Mouse (Mus musculus) megakaryocyte, embryonic 14.5 days (primary cell): Measurements from ENCODE around the gene Phospho1. TPM values are rescaled to one million over a fixed set of nuclear protein-coding genes. Genes with fewer than 3 reads are reported as not detected.

ENCODE experiments used
- H3K27me3 ChIP-seq: replicated peaks from 2 replicates; pipeline ENCODE3; 2012; ENCODE audit warnings: inconsistent platforms
- H3K36me3 ChIP-seq: replicated peaks from 2 replicates; pipeline ENCODE3; 2012; ENCODE audit warnings: low read length, inconsistent platforms, mixed read lengths
- H3K4me1 ChIP-seq: 2 replicates; pipeline ENCODE4 v1.6.1; 2012; ENCODE audit warnings: inconsistent platforms
- H3K4me3 ChIP-seq: replicated peaks from 2 replicates; pipeline ENCODE3; 2012; ENCODE audit warnings: moderate library complexity, mild to moderate bottlenecking, inconsistent platforms
- H3K9me3 ChIP-seq: 2 replicates; pipeline ENCODE4 v1.6.1; 2012; ENCODE audit warnings: inconsistent platforms
- FLI1 ChIP-seq: IDR thresholded peaks from 2 replicates; pipeline ENCODE4 v1.6.1; 2012; ENCODE audit warnings: low read length, inconsistent platforms, mixed read lengths
- GATA1 ChIP-seq: IDR thresholded peaks from 3 replicates; pipeline ENCODE4 v1.6.1; 2012; ENCODE audit warnings: mixed read lengths, low read length, inconsistent platforms, borderline replicate concordance
- polyA plus RNA-seq: library from polyadenylated mRNA; stranded (reverse); fragments of >175 nt; gene quantifications from 2 replicates; pipeline ENCODE4 v1.2.3, GENCODE M21; 2012; ENCODE audit warnings: low replicate concordance; ENCODE audit not compliant: insufficient read depth

Gene Phospho1
- polyA plus RNA-seq, 1 experiment = 11.0 TPM

DNA sequence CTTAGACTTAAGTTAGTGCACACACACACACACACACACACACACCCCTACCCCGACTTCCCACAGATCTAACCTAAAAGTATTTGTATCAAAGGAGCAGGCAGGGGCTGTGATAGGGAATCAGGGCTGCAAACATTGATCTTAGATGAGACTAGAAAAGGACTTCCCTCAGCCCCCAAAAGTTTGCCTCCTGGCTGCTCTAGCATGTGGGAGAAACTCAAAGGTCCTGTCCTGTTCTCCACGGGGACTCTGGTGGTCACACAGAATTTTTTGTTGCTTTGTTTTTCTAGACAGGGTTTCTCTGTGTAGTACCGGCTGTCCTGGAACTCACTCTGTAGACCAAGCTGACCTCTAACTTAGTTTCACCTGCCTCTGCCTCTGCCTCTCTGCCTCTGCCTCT, 1.3 kb downstream of the Phospho1 start:
- Histone ChIP-seq H3K4me1 (peaks cover 68% of the 10 kb centered on the region), H3K4me3 (peak overlapping the region; percentile 95), H3K9me3 (peaks cover 6% of the 10 kb centered on the region), H3K36me3 (peaks cover 15% of the 10 kb centered on the region), H3K27me3 (peaks cover 88% of the 10 kb centered on the region)
- no peak for TF ChIP-seq FLI1
- no peak for TF ChIP-seq GATA1

- Histone ChIP-seq H3K36me3 (peaks cover 24% of the 10 kb centered on the region), H3K4me3 (peak overlapping the region; percentile 83)
These were observed 2.2 kb downstream of the Phospho1 start for GRCm38 (mm10) chr11:95826317-95827167.

DNA sequence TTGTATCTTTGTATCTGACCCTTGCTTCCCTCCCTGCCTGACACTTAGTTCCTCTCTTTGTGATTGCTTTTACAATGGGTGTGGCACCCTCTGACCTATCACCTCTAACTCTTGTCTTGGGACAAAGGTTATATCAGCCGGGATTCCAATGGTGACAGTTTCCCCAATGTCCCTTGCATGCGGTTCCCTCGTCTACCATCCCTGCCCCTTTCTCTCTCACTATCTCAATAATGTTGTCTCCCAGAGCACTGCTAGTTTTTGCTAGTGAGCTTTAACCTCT, 2.8 kb downstream of the Phospho1 start:
- H3K27me3 ChIP-seq = peaks cover 86% of the 10 kb centered on the region

More at GRCm38 (mm10) chr11:95826317-95827167, 2.2 kb downstream of the Phospho1 start:
- Histone ChIP-seq H3K27me3 (peaks cover 88% of the 10 kb centered on the region), H3K4me1 (peaks cover 66% of the 10 kb centered on the region), H3K9me3 (peaks cover 14% of the 10 kb centered on the region)
- no peak for TF ChIP-seq GATA1
- TF ChIP-seq FLI1 = no peak

GRCm38 (mm10) chr11:95827464-95828085, 3.3 kb downstream of the Phospho1 start:
- Histone ChIP-seq H3K9me3 (peaks cover 14% of the 10 kb centered on the region), H3K27me3 (peaks cover 86% of the 10 kb centered on the region), H3K4me3 (peak overlapping the region; percentile 83), H3K4me1 (peaks cover 65% of the 10 kb centered on the region), H3K36me3 (peaks cover 31% of the 10 kb centered on the region)
- TF ChIP-seq FLI1 (no peak), GATA1 (no peak)

More for the DNA sequence above, 2.8 kb downstream of the Phospho1 start:
- Histone ChIP-seq H3K4me3 (peak overlapping the region; percentile 83), H3K9me3 (peaks cover 14% of the 10 kb centered on the region), H3K4me1 (peaks cover 65% of the 10 kb centered on the region), H3K36me3 (peaks cover 26% of the 10 kb centered on the region)
- TF ChIP-seq FLI1 (no peak), GATA1 (no peak)

DNA sequence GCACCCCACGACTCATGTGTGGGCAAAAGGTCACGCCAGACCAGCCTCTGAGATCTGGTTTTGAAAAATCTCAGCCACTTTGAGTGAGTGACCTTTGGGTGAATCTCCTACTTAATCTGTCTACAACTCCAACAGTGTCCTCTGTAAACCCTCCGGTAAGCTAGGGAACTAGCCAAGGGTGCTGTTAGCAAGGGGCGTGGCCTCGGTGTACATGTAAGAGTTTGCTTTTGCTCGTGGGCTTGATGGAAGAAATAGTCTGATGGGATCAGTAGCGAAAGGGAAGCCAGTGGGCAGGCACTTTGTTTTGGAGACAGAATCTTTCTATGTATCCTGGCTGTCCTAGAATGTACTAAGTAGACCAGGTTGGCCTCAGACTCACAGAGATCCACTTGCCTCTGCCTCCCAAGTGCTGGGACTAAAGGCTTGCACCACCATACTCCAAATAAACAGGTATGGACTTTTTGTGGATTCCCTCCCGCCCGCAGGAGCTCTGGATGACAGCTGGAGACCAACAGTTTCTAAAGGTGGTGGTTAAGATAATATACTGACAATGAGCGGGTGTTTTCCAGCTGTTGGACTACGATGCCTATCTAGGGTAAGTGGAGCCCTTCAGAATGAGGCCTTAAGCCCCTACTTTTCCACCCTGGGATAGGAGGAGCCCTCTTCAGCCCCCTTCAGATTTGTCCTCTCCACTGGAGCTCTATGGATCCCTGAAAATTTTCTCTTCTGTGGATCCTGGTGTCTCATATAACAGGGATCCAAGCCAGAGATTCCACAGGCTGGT, 4.1 kb downstream of the Phospho1 start:
- H3K27me3 ChIP-seq = peaks cover 87% of the 10 kb centered on the region
- H3K9me3 ChIP-seq = peaks cover 14% of the 10 kb centered on the region
- no peak for TF ChIP-seq GATA1
- no peak for TF ChIP-seq FLI1
- H3K36me3 ChIP-seq = peaks cover 39% of the 10 kb centered on the region
- no peak overlapping the region for H3K4me3 ChIP-seq
- peaks cover 69% of the 10 kb centered on the region for H3K4me1 ChIP-seq

DNA sequence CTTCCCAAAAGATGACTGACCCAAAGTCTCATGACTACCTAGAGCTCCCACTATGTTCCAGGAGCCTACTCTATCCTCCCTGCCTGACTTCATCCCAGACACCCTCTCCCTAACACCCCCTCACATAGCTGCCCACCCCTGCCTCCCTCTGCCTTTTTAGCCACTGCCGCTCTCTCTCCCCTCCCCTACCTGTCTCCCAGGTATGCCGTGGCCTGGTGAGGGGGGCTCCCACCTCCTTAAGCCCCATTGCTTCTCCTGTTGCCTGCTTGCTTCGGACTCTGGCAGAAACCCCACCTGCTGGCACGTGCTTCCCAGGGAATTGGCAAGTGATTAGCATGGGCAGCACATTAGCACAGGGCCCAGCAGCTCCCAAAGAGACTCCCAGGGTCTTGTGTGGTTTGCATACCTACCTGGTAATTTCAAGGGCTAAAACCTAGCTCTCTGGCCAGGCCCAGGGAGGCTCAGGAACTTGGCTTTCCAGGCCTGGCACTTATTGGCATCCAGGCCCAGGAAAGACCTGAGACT, 5.3 kb downstream of the Phospho1 start:
- peaks cover 69% of the 10 kb centered on the region for H3K4me1 ChIP-seq
- TF ChIP-seq FLI1 (no peak), GATA1 (no peak)
- no peak overlapping the region for H3K4me3 ChIP-seq
- peaks cover 42% of the 10 kb centered on the region for H3K36me3 ChIP-seq
- H3K9me3 ChIP-seq = peaks cover 14% of the 10 kb centered on the region
- H3K27me3 ChIP-seq = peaks cover 87% of the 10 kb centered on the region

DNA sequence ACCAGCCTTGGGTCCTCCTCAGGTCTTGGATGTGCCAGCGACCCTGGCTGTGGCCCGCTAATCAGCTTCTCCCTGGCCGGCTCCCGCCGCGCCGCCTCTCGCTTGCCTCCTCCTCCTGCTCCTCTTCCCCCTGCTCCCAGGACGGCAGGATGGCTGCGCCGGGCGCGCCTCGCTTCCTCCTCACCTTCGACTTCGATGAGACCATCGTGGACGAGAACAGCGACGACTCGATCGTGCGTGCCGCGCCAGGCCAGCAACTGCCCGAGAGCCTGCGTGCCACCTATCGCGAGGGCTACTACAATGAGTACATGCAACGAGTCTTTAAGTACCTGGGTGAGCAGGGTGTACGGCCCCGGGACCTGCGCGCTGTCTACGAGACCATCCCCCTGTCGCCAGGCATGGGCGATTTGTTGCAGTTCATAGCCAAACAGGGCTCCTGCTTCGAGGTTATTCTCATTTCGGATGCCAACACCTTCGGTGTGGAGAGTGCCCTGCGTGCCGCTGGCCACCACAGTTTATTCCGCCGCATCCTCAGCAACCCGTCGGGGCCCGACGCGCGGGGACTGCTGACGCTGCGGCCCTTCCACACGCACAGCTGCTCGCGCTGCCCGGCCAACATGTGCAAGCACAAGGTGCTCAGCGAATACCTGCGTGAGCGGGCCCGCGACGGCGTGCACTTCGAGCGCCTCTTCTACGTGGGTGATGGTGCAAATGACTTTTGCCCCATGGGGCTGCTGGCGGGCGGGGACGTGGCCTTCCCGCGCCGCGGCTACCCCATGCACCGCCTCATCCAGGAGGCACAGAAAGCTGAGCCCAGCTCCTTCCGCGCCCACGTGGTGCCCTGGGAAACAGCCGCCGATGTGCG, 6.3 kb downstream of the Phospho1 start:
- Histone ChIP-seq H3K4me1 (peaks cover 72% of the 10 kb centered on the region), H3K36me3 (peaks cover 42% of the 10 kb centered on the region), H3K27me3 (peaks cover 78% of the 10 kb centered on the region)

DNA sequence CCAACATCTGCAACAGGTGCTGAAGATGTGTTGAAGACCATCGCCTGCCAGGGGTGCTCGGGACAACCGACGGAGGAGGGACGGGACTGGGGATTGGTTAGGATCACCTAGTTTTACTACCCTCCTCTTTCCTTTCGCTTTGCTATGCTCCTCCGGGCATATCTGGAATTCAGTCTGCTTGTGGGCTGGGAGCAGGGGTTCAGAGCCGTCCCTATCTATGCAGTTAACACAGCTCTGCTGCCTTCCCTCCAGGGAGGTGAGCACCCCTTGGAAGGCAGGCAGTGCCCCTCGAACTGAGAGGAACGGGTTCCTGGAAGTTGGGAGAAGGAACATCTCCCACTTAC, 6.9 kb downstream of the Phospho1 start:
- Histone ChIP-seq H3K9me3 (peaks cover 14% of the 10 kb centered on the region), H3K4me1 (peaks cover 78% of the 10 kb centered on the region), H3K36me3 (peaks cover 42% of the 10 kb centered on the region), H3K27me3 (peaks cover 84% of the 10 kb centered on the region), H3K4me3 (peak overlapping the region; percentile 53)
- TF ChIP-seq FLI1 = no peak
- no peak for TF ChIP-seq GATA1

More for the DNA sequence above, 6.3 kb downstream of the Phospho1 start:
- Histone ChIP-seq H3K9me3 (peaks cover 14% of the 10 kb centered on the region), H3K4me3 (peak overlapping the region; percentile 56)
- no peak for TF ChIP-seq FLI1
- no peak for TF ChIP-seq GATA1

DNA sequence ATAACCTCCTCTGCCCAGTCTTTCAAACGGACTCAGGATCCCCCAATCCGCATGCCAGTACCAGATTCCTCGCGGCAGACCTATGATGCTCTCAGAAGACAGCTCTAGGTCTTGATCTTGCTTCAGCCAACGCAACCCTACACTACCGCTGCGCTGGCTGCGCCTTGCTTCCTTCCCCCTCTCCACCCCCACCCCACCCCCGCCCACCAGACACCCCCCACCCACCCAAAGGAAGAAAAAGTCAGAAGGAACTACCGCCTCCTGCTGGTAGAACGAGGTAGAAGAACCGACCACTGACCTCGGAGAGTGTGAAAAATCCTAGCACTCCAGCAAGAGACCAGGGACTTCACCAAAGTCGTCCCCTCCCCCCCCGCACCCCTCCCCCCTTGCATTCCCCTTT, 7.3 kb downstream of the Phospho1 start:
- H3K27me3 ChIP-seq = peaks cover 83% of the 10 kb centered on the region
- no peak overlapping the region for H3K4me3 ChIP-seq

More for the DNA sequence above, 7.3 kb downstream of the Phospho1 start:
- peaks cover 79% of the 10 kb centered on the region for H3K4me1 ChIP-seq
- peaks cover 14% of the 10 kb centered on the region for H3K9me3 ChIP-seq
- peaks cover 44% of the 10 kb centered on the region for H3K36me3 ChIP-seq
- TF ChIP-seq GATA1 (no peak), FLI1 (no peak)
